In genomic region chr4:155817533-155817932, GRCm38 (mm10) we compare ENCODE assay signal across 29 mouse cellular contexts. TPM values are rescaled to one million over a fixed set of nuclear protein-coding genes. Genes with fewer than 3 reads are reported as not detected.
"Had no signal": no experiment of that assay in that cellular context is flagged by ENCODE, and none has a peak within 500 bp of the region (broad histone marks: within the 10 kb centered on the region; RNA-seq: fewer than 3 reads in every experiment).

No protein-coding gene starts in this region.

- H3K27me3 ChIP-seq: heart, embryonic 13.5 days; heart, embryonic 15.5 days; hindbrain, embryonic 13.5 days; hindbrain, embryonic 15.5 days; kidney, embryonic 15.5 days; limb, embryonic 13.5 days; limb, embryonic 15.5 days; liver, embryonic 12.5 days had no signal

- H3K27ac ChIP-seq: heart, adult 2 months; heart, embryonic 13.5 days; heart, embryonic 15.5 days; hindbrain, embryonic 13.5 days; hindbrain, embryonic 15.5 days; hindbrain, postnatal 0 days; kidney, embryonic 15.5 days; kidney, postnatal 0 days; limb, embryonic 13.5 days; limb, embryonic 15.5 days; liver, embryonic 12.5 days; liver, embryonic 14.5 days had no signal

- H3K9ac ChIP-seq: heart, embryonic 13.5 days; heart, embryonic 15.5 days; hindbrain, embryonic 13.5 days; hindbrain, embryonic 15.5 days; kidney, embryonic 15.5 days; limb, embryonic 13.5 days; limb, embryonic 15.5 days; liver, embryonic 12.5 days; liver, embryonic 14.5 days had no signal

- ATAC-seq: hindbrain, postnatal 0 days; liver, embryonic 12.5 days had no signal

- H3K9me3 ChIP-seq: heart, embryonic 13.5 days; heart, embryonic 15.5 days; hindbrain, embryonic 13.5 days; hindbrain, embryonic 15.5 days; kidney, embryonic 15.5 days; limb, embryonic 13.5 days; limb, embryonic 15.5 days; liver, embryonic 12.5 days had no signal

- DNase-seq: gastrocnemius, postnatal 14 days; gastrocnemius, postnatal 36 days; heart, adult 2 months; heart, postnatal 14 days; heart, postnatal 36 days; kidney, adult 8-10 months; kidney, postnatal 25 days; kidney, postnatal 4 days; layer of hippocampus, adult 9-11 months; layer of hippocampus, postnatal 36 days; left cerebral cortex, postnatal 4 days had no signal

- H3K4me3 ChIP-seq: heart, adult 2 months; heart, embryonic 13.5 days; heart, embryonic 15.5 days; hindbrain, embryonic 13.5 days; hindbrain, embryonic 15.5 days; kidney, embryonic 15.5 days; limb, embryonic 13.5 days; limb, embryonic 15.5 days; liver, embryonic 12.5 days had no signal

- H3K4me2 ChIP-seq: heart, embryonic 11.5 days; heart, embryonic 13.5 days; heart, embryonic 15.5 days; hindbrain, embryonic 13.5 days; hindbrain, embryonic 15.5 days; kidney, embryonic 15.5 days; limb, embryonic 13.5 days; limb, embryonic 15.5 days; liver, embryonic 12.5 days had no signal

RNA-seq across cellular contexts. Expression of gene Ankrd65, which starts 27.3 kb away (rescaled TPM):
- polyA plus RNA-seq: heart, embryonic 11.5 days; heart, embryonic 13.5 days; heart, embryonic 15.5 days; heart, postnatal 0 days; hindbrain, embryonic 11.5 days; hindbrain, embryonic 13.5 days; hindbrain, embryonic 15.5 days; hindbrain, postnatal 0 days; intestine, embryonic 14.5 days; limb, embryonic 11.5 days; limb, embryonic 13.5 days; limb, embryonic 15.5 days; liver, adult 2 months; liver, embryonic 12.5 days; liver, embryonic 16.5 days had no signal
